Mouse (Mus musculus) left cerebral cortex, adult 8-10 months (tissue): ENCODE measurements around the gene Gal3st2b. TPM values are rescaled to one million over a fixed set of nuclear protein-coding genes. Genes with fewer than 3 reads are reported as not detected.
"Not testable (repeated sequence)": the region's sequence is repeated elsewhere in the genome, so short reads cannot be mapped to it uniquely, and the experiment has no call there.

ENCODE experiments used
- DNase-seq, 2 experiments: peaks; one replicate each; pipeline ENCODE4 v3.0.0; 2022; ENCODE audit warnings: low spot score in 2 of 2
- total RNA-seq, 4 experiments: library from RNA; stranded (reverse); gene quantifications; 2 replicates each; pipeline ENCODE4 v1.2.4; 2022

Gal3st2b gene
- total RNA-seq: under 1 TPM; 0.16 to 0.41 (median 0.34) TPM

DNA sequence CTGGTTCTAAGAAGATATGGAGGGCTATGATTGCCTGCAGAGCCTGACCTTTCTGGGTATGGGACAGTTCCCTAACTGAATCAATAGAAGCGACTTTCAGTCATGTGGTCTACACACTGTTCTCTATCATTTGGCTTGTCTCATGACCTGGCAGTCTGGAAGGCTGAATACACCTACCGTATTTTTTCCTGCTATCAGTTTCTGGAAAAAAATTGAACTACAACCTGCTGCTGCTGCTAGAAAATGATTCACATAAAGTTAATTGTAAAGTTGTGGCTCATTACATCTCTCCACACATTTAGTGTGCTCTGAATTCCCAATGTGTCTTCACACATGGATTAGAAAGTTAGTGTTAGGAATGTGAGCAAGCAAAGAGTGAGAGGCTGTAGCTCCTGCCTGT lies at the start of gene Gal3st2b:
Gene Gal3st2b, plus strand, starts transcription at position 301 of the 400 bp plus-strand sequence.
- DNase-seq: not testable (repeated sequence)

- DNase-seq: not testable (repeated sequence)
Measured at GRCm38 (mm10) chr1:93871594-93872105, 46.5 kb upstream of the Gal3st2b start.

DNA sequence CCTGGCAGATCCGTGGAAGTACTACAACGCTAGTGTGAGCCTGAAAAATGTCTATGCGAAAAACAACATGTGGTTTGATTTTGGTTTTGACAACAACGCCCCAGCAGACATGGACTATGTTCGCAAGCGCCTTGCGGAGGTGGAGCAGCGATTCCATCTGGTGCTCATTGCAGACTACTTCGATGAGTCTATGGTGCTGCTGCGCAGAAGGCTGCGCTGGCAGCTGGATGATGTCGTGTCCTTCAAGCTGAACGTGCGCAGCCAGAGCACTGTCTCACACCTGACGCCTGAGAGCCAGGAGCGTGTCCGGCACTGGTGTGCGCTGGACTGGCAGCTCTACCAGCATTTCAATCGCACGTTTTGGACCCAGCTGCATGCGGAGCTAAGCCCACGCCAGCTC lies 43.7 kb upstream of the Gal3st2b start:
- DNase-seq: peak in 1 of 2 experiments; percentile 23

GRCm38 (mm10) chr1:93881778-93882177 lies 36.3 kb upstream of the Gal3st2b start:
- not testable (repeated sequence) for DNase-seq

- not testable (repeated sequence) for DNase-seq
Measured at GRCm38 (mm10) chr1:93890936-93891335, 27.2 kb upstream of the Gal3st2b start.

DNA sequence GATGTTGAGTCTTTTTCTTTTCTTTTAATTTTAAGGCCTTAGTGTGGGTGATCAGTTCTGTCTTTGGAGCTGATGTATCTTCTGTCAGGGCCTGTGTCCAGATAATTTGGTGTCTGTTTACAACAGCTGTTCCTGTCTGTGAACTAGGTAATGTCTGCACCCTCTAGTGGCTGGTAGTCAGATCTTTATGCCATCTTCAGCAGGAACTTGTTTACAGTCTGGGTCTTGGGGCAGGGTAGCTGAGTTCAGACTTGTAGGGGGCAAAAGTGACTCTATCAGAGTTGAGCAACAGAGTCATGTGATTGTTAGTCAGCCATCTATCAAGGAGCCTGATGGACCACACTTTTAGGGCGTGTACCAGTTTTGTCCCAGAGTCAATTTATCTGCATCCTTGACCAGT lies 20.7 kb upstream of the Gal3st2b start:
- not testable (repeated sequence) for DNase-seq

- DNase-seq: not testable (repeated sequence)
Measured at GRCm38 (mm10) chr1:93901291-93901690, 16.8 kb upstream of the Gal3st2b start.

DNA sequence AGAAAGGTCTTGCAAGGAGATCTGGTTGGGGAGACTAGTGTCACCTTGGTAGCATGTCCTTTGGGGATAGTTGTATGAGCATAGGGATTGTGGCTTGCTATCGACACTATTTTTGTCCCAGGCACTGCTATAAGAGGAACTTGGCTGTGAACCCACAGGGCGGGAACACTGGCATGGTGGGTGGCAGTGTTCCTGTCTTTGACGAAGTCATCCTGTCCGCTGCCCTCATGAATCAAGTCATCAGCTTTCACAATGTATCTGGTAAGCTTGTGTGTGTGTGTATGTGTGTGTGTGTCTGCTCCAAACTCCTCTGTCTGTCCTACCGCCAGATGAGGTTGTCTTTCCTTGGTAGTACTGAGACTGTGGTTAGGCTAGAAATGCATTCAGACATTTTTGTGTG lies 11.4 kb upstream of the Gal3st2b start:
- DNase-seq: not testable (repeated sequence)

DNA sequence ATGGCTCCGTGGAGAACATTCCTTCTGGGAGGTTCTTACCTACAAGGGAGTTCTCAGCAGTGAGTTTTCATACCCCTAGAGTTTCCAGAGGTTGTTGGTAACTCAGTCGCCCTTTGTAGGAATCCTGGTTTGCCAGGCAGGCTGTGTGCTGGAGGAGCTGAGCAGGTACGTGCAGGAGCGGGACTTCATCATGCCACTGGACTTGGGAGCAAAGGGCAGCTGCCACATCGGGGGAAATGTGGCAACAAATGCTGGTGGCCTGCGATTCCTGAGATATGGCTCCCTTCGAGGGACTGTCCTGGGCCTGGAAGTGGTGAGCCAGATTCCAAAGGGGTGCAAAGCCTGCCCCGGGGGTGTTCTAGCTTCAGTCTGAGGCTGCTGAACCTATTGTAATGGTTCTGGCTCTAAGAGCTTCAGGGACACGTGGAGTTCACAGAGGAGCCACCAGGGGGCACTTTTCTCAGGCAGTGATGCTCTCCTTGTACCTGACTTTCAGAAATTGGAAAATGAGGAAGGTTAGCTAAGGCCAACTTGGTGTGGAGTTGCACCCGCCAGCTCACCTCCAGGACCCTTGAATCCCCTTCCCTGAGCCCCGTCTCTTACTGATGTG lies 9.0 kb upstream of the Gal3st2b start:
- not testable (repeated sequence) for DNase-seq

DNA sequence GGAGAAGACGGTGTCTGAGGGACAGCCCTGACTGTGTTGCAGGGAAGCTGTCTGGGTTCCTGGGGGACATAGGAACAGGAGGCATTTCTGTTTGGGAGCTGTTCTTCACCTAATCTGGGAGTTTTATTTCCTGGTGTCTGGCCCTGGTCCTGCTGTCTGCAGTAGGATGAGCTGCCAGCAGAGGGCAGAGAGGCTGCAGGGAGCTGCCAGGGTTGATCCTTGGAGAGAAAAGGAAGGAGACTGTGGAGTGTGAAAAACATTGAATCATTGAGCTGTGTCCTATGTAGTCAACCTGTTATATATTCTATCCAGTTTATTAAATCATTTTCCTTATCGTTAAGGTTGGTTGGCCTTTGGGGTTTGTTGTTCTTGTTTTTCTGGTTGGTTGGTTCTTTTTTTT lies 6.2 kb upstream of the Gal3st2b start:
- not testable (repeated sequence) for DNase-seq

GRCm38 (mm10) chr1:93917160-93917559 lies 951 bp upstream of the Gal3st2b start:
- DNase-seq: not testable (repeated sequence)

DNA sequence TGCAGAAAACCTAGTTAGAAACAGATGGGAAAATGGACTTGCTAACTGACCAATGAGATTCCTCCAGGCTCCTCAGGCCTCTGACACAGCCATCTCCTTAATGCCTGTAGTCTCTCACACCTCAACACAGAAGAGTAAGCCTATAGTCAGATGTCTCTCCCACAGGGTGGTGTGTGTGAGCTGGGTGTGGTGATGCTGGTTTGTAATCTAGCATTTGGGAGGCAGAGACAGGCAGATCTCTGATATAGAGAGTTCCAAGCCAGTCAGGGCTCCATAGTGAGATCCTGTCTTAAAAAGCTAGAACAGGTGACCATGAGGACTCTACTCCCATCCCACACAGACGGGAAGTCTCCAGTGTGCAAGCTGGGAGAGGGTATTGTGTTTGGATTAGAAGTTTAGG lies 664 bp downstream of the Gal3st2b start:
- DNase-seq: not testable (repeated sequence)

GRCm38 (mm10) chr1:93919321-93919720 lies 1.2 kb downstream of the Gal3st2b start:
- not testable (repeated sequence) for DNase-seq

- not testable (repeated sequence) for DNase-seq
Measured at GRCm38 (mm10) chr1:93922609-93923008, 4.5 kb downstream of the Gal3st2b start.

GRCm38 (mm10) chr1:93923098-93923497 lies 5.0 kb downstream of the Gal3st2b start:
- not testable (repeated sequence) for DNase-seq

DNA sequence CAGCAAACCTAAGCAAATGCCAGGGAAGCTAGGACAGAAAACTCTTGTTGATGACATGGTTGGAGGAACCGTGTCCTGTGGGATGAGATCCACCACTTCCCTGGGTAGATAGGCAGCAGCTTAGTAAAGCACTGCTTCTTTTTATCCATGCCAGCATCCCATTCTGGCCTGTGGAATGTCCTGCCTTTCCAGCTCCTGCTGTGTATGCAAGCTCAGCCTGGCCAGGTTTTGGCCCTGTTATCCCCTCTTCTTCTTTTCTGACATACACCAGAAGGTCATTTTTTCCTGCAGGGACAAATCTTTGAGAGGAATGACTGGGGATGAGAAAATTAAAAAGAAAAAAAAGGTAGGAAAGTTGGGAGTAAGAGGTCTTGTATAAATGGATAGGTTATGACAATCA lies 17.3 kb downstream of the Gal3st2b start:
- not testable (repeated sequence) for DNase-seq

- DNase-seq: peak in 1 of 2 experiments; percentile 40
Measured at GRCm38 (mm10) chr1:93937807-93938206, 19.7 kb downstream of the Gal3st2b start.

DNA sequence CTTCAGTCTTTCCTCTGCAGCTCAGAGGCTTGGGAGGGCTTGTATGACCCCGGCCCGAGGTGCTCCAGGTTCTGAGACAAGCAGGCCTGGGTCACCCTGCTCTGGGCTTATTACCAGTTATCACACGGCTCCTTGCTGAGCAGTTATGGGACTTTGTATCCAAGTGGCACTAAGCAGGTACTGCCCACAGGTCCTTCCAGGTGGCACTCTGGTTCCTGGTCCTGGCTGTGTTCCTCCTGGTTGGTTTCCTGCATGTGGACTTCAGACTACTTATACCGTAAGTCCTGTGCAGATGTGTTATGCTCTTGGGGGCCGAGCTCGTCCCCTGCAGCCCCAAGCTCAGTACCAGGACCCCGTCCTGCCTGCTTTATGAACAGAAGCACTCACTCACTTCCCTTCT lies 20.3 kb downstream of the Gal3st2b start:
- DNase-seq: not testable (repeated sequence)

DNA sequence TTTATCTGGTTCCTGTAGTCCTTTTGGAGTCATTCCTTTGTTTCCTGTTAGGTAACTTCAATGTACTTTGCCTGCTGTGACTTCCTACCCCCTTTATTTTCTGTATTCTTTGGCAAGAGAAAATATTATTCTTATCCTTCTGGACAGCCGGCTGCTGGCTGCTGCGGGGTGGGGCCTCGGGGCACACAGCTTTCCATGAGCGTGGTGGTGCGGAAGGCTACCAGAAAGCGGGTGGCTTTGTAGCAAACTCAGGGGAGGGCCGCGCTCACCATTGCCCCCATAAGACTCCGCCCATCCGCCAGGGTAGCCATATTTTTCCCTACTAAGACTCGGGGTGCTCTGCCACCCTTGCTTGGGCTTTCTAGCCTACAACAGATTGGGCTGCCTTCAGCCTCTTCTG lies 31.0 kb downstream of the Gal3st2b start:
- not testable (repeated sequence) for DNase-seq

DNA sequence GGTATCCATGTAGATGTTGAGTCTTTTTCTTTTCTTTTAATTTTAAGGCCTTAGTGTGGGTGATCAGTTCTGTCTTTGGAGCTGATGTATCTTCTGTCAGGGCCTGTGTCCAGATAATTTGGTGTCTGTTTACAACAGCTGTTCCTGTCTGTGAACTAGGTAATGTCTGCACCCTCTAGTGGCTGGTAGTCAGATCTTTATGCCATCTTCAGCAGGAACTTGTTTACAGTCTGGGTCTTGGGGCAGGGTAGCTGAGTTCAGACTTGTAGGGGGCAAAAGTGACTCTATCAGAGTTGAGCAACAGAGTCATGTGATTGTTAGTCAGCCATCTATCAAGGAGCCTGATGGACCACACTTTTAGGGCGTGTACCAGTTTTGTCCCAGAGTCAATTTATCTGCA lies 48.4 kb downstream of the Gal3st2b start:
- not testable (repeated sequence) for DNase-seq

- DNase-seq: not testable (repeated sequence)
Measured at GRCm38 (mm10) chr1:93970380-93970779, 52.3 kb downstream of the Gal3st2b start.

- DNase-seq: not testable (repeated sequence)
Measured at GRCm38 (mm10) chr1:93970797-93971196, 52.7 kb downstream of the Gal3st2b start.

DNA sequence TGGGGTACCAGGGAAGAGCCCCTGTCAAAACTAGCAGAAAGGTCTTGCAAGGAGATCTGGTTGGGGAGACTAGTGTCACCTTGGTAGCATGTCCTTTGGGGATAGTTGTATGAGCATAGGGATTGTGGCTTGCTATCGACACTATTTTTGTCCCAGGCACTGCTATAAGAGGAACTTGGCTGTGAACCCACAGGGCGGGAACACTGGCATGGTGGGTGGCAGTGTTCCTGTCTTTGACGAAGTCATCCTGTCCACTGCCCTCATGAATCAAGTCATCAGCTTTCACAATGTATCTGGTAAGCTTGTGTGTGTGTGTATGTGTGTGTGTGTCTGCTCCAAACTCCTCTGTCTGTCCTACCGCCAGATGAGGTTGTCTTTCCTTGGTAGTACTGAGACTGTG lies 57.7 kb downstream of the Gal3st2b start:
- DNase-seq: not testable (repeated sequence)
